Mouse (Mus musculus) cortical plate, adult 2 months (tissue): ENCODE data around the gene Chrm4.

ENCODE experiments used
- CTCF ChIP-seq: fragments of 200-500 bp; IDR thresholded peaks from 2 replicates; pipeline ENCODE4 v1.5.1; 2011; ENCODE audit warnings: mild to moderate bottlenecking, control low read depth, low read length; ENCODE audit not compliant: insufficient read depth; ENCODE audit errors: extremely low read depth
- POLR2A ChIP-seq: fragments of 200-500 bp; IDR thresholded peaks from 2 replicates; pipeline ENCODE4 v1.6.1; 2011; ENCODE audit warnings: mild to moderate bottlenecking, low read length, control low read depth; ENCODE audit not compliant: insufficient read depth; ENCODE audit errors: extremely low read depth

GRCm38 (mm10) chr2:91895401-91895800, 31.6 kb upstream of the Chrm4 start:
- TF ChIP-seq CTCF = no peak
- no peak for TF ChIP-seq POLR2A
